Mouse (Mus musculus) liver, postnatal 0 days (tissue): ENCODE measurements around the gene Ccdc47. TPM values are rescaled to one million over a fixed set of nuclear protein-coding genes. Genes with fewer than 3 reads are reported as not detected.

Experiments
- ATAC-seq: fragments of 200-750 bp; cut with Nextera tagmentation; 2 replicates; pipeline ENCODE4 v1.8.0; 2017; ENCODE audit warnings: mild to moderate bottlenecking, moderate library complexity
- DNase-seq: peaks from one replicate; pipeline ENCODE4 v3.0.0-alpha.2; 2016
- H3K27ac ChIP-seq: fragments of 300-500 bp; sonication (generic); 2 replicates; pipeline ENCODE4 v1.5.1; 2014; ENCODE audit warnings: antibody characterized with exemption, moderate library complexity, mild to moderate bottlenecking, low read depth
- H3K27me3 ChIP-seq: fragments of 300-500 bp; sonication (generic); 2 replicates; pipeline ENCODE4 v1.6.1; 2014; ENCODE audit warnings: low read length, control low read depth, mixed read lengths; ENCODE audit not compliant: insufficient read depth
- H3K36me3 ChIP-seq: fragments of 300-500 bp; sonication (generic); replicated peaks from 2 replicates; pipeline ENCODE4 v1.6.1; 2014; ENCODE audit warnings: mild to moderate bottlenecking, control low read depth, low read length, moderate library complexity, mixed read lengths; ENCODE audit not compliant: insufficient read depth
- H3K4me1 ChIP-seq: fragments of 300-500 bp; sonication (generic); 2 replicates; pipeline ENCODE4 v1.6.1; 2014; ENCODE audit warnings: antibody characterized with exemption, mild to moderate bottlenecking, control low read depth; ENCODE audit not compliant: insufficient read depth
- H3K4me2 ChIP-seq: fragments of 300-500 bp; sonication (generic); 2 replicates; pipeline ENCODE4 v1.6.1; 2014; ENCODE audit warnings: low read depth, mild to moderate bottlenecking, low read length, moderate library complexity, mixed read lengths
- H3K4me3 ChIP-seq: fragments of 300-500 bp; sonication (generic); 2 replicates; pipeline ENCODE4 v1.5.1; 2014; ENCODE audit warnings: low read depth, low read length
- H3K9ac ChIP-seq: fragments of 300-500 bp; sonication (generic); replicated peaks from 2 replicates; pipeline ENCODE4 v1.6.1; 2014; ENCODE audit warnings: mild to moderate bottlenecking, moderate library complexity
- H3K9me3 ChIP-seq: fragments of 300-500 bp; sonication (generic); 2 replicates; pipeline ENCODE4 v1.6.1; 2016; ENCODE audit warnings: mild to moderate bottlenecking, control low read depth, low read length, mixed read lengths
- CTCF ChIP-seq: sonication (generic); IDR thresholded peaks from 2 replicates; pipeline ENCODE4 v1.5.1; 2016; ENCODE audit warnings: antibody characterized with exemption, low read depth
- EP300 ChIP-seq: IDR thresholded peaks from 2 replicates; pipeline ENCODE4 v1.6.1; 2016; ENCODE audit warnings: antibody characterized with exemption, low read depth, mild to moderate bottlenecking
- WGBS: fragments of 180-500 bp; shearing (Covaris S2); extraction: QIAGEN DNeasy Blood & Tissue Kit; methylation state at CpG from one replicate; pipeline ENCODE4 v1.1.7; 2014; ENCODE audit not compliant: insufficient replicate concordance; 5-methylcytosine and 5-hydroxymethylcytosine counted together
- polyA plus RNA-seq: library from polyadenylated mRNA; unstranded; fragments of >200 nt; fragmentation: Nextera tagmentation; extraction: Ambion mirVana; gene quantifications from 2 replicates; pipeline ENCODE4 v1.2.1, GENCODE M21; 2015

Ccdc47 gene
- polyA plus RNA-seq, 1 experiment from 2014 or later, result 34.6 TPM

- Histone ChIP-seq H3K27ac (no peak overlapping the region), H3K27me3 (no peaks in the 10 kb centered on the region), H3K9me3 (no peaks in the 10 kb centered on the region), H3K36me3 (peaks cover 18% of the 10 kb centered on the region), H3K4me2 (peak overlapping the region; percentile 16; the same call in 1 of the 2 replicates), H3K4me1 (peaks cover 19% of the 10 kb centered on the region), H3K4me3 (no peak overlapping the region), H3K9ac (no peak overlapping the region)
- TF ChIP-seq CTCF (no peak), EP300 (no peak)
- DNase-seq (no peak), ATAC-seq (no peak)
- 75% methylated on average over 3 of the region's 3 CpGs for WGBS
Measured at GRCm38 (mm10) chr11:106220603-106221002, 4.5 kb upstream of the Ccdc47 start.

- Histone ChIP-seq H3K9ac (peak within 1 kb of the TSS; percentile 96), H3K9me3 (no peaks in the 10 kb centered on the region), H3K4me2 (peak within 1 kb of the TSS; percentile 78), H3K27me3 (no peaks in the 10 kb centered on the region), H3K4me3 (peak within 1 kb of the TSS; percentile 94), H3K36me3 (peaks cover 3% of the 10 kb centered on the region; the same call in 1 of the 2 replicates), H3K4me1 (peaks cover 25% of the 10 kb centered on the region), H3K27ac (peak within 1 kb of the TSS; percentile 96)
- ATAC-seq, result peak; percentile 89
- peak; percentile 21; the same call in 1 of the 2 replicates for TF ChIP-seq EP300
- no peak for TF ChIP-seq CTCF
- WGBS, result under 1% methylated on average over 70 of the region's 70 CpGs
- DNase-seq, result peak; percentile 93
Measured at GRCm38 (mm10) chr11:106216730-106217490, 766 bp upstream of the Ccdc47 start, which contains the start of gene Ddx42. Gene Ddx42 (plus strand): TSS chr11:106216926.

- Histone ChIP-seq H3K27me3 (no peaks in the 10 kb centered on the region), H3K9ac (peak overlapping the region; percentile 96), H3K4me2 (peak overlapping the region; percentile 70), H3K9me3 (no peaks in the 10 kb centered on the region), H3K4me1 (peaks cover 25% of the 10 kb centered on the region), H3K27ac (peak overlapping the region; percentile 96), H3K36me3 (peaks cover 15% of the 10 kb centered on the region), H3K4me3 (peak overlapping the region; percentile 94)
- ATAC-seq (no peak), DNase-seq (no peak)
- WGBS, result 14% methylated on average over 7 of the region's 7 CpGs
- TF ChIP-seq EP300, result no peak
- no peak for TF ChIP-seq CTCF
Measured at GRCm38 (mm10) chr11:106215450-106215859, 689 bp downstream of the Ccdc47 start.

GRCm38 (mm10) chr11:106214856-106215255, 1.3 kb downstream of the Ccdc47 start:
- ATAC-seq, result no peak
- peak overlapping the region; percentile 96 for H3K27ac ChIP-seq
- 80% methylated on average over 5 of the region's 5 CpGs for WGBS
- TF ChIP-seq EP300, result no peak
- TF ChIP-seq CTCF, result no peak
- H3K4me2 ChIP-seq, result peak overlapping the region; percentile 70
- H3K9me3 ChIP-seq, result no peaks in the 10 kb centered on the region
- no peak for DNase-seq
- peak overlapping the region; percentile 94 for H3K4me3 ChIP-seq
- H3K27me3 ChIP-seq, result no peaks in the 10 kb centered on the region
- H3K4me1 ChIP-seq, result peaks cover 25% of the 10 kb centered on the region
- H3K36me3 ChIP-seq, result peaks cover 21% of the 10 kb centered on the region
- peak overlapping the region; percentile 96 for H3K9ac ChIP-seq

- WGBS, result 82% methylated on average over 8 of the region's 8 CpGs
- Histone ChIP-seq H3K4me1 (peaks cover 11% of the 10 kb centered on the region), H3K4me2 (no peak overlapping the region), H3K27me3 (no peaks in the 10 kb centered on the region), H3K4me3 (no peak overlapping the region), H3K27ac (no peak overlapping the region), H3K9me3 (no peaks in the 10 kb centered on the region), H3K9ac (no peak overlapping the region), H3K36me3 (peaks cover 40% of the 10 kb centered on the region)
- DNase-seq, result no peak
- TF ChIP-seq EP300, result no peak
- no peak for TF ChIP-seq CTCF
- no peak for ATAC-seq
Measured at GRCm38 (mm10) chr11:106212771-106213170, 3.4 kb downstream of the Ccdc47 start.

GRCm38 (mm10) chr11:106202123-106202465, 14.1 kb downstream of the Ccdc47 start, which contains the start of gene Strada:
Gene Strada (minus strand): TSS chr11:106202168.
- TF ChIP-seq CTCF (no peak), EP300 (no peak)
- Histone ChIP-seq H3K4me1 (peaks cover 8% of the 10 kb centered on the region; the same call in 1 of the 2 replicates), H3K27me3 (no peaks in the 10 kb centered on the region), H3K4me3 (no peak within 1 kb of the TSS), H3K9me3 (no peaks in the 10 kb centered on the region), H3K27ac (peak within 1 kb of the TSS; percentile 4; the same call in 1 of the 2 replicates), H3K36me3 (peaks cover 62% of the 10 kb centered on the region), H3K4me2 (0 out of 2 replicates have a peak within 1 kb of the TSS, but pooled peaks have one; percentile 15), H3K9ac (no peak within 1 kb of the TSS; the same call in 1 of the 2 replicates)
- DNase-seq, result no peak
- no peak for ATAC-seq
- 60% methylated on average over 5 of the region's 5 CpGs for WGBS
